Mouse (Mus musculus) central nervous system, embryonic 18 days (tissue): Measurements from ENCODE around the gene Sp7. TPM values are rescaled to one million over a fixed set of nuclear protein-coding genes. Genes with fewer than 3 reads are reported as not detected.

ENCODE experiments used
- polyA plus RNA-seq: library from polyadenylated mRNA; depleted of rRNA; stranded (reverse); fragments of >200 nt; gene quantifications from 2 replicates; pipeline ENCODE4 v1.2.3, GENCODE M21; 2012; rRNA removed

The Sp7 gene
- polyA plus RNA-seq, result 0.73 and 5.7 TPM in 2 replicates

GRCm38 (mm10) chr15:102366733-102367344 lies at the start of gene Sp7:
TSS of gene Sp7 (minus strand) at chr15:102367182.

GRCm38 (mm10) chr15:102405489-102406195 lies 38.7 kb upstream of the Sp7 start, which contains the start of gene Sp1:
TSS of gene Sp1 (plus strand) at chr15:102406143.

GRCm38 (mm10) chr15:102350138-102350941 lies 16.6 kb downstream of the Sp7 start, which contains the start of gene Aaas:
TSS of gene Aaas (minus strand) at chr15:102350771.

GRCm38 (mm10) chr15:102331610-102332015 lies 35.4 kb downstream of the Sp7 start, which contains the start of gene Myg1:
TSS of gene Myg1 (plus strand) at chr15:102331709.

GRCm38 (mm10) chr15:102326022-102326576 lies 40.9 kb downstream of the Sp7 start, which contains the start of gene Pfdn5:
TSS of gene Pfdn5 (plus strand) at chr15:102326116.

Other genes with a start within 250 kb of the Sp7 start
- gene Spryd3, start 230.9 kb downstream of the Sp7 start, polyA plus RNA-seq, result 109 and 115 TPM in 2 replicates
- 3.3 and 3.5 TPM in 2 replicates for gene Igfbp6, start 222.8 kb downstream of the Sp7 start, polyA plus RNA-seq
- gene Soat2, start 216.7 kb downstream of the Sp7 start, polyA plus RNA-seq, result 0.13 and 0.15 TPM in 2 replicates
- 75.6 and 75.9 TPM in 2 replicates for gene Zfp740, start 163.9 kb downstream of the Sp7 start, polyA plus RNA-seq
- gene Csad, start 162.5 kb downstream of the Sp7 start, polyA plus RNA-seq, result 34.7 and 35.6 TPM in 2 replicates
- 0.30 and 0.37 TPM in 2 replicates for gene Itgb7, start 135.2 kb downstream of the Sp7 start, polyA plus RNA-seq
- 9.8 and 11.0 TPM in 2 replicates for gene Rarg, start 109.7 kb downstream of the Sp7 start, polyA plus RNA-seq
- gene Gm9918, start 96.6 kb downstream of the Sp7 start, polyA plus RNA-seq, result 0.08 and 0.23 TPM in 2 replicates
- gene Mfsd5, start 87.7 kb downstream of the Sp7 start, polyA plus RNA-seq, result 41.0 and 41.5 TPM in 2 replicates
- 6.2 and 6.7 TPM in 2 replicates for gene Espl1, start 70.9 kb downstream of the Sp7 start, polyA plus RNA-seq
- 404 and 434 TPM in 2 replicates for gene Pfdn5, start 41.1 kb downstream of the Sp7 start, polyA plus RNA-seq
- gene Myg1, start 35.5 kb downstream of the Sp7 start, polyA plus RNA-seq, result 96.6 and 99.5 TPM in 2 replicates
- 30.4 and 32.7 TPM in 2 replicates for gene Aaas, start 16.4 kb downstream of the Sp7 start, polyA plus RNA-seq
- 12.9 and 13.1 TPM in 2 replicates for gene Sp1, start 39.0 kb upstream of the Sp7 start, polyA plus RNA-seq
- gene Amhr2, start 78.2 kb upstream of the Sp7 start, polyA plus RNA-seq, result 0.48 and 0.74 TPM in 2 replicates
- 73.2 and 80.8 TPM in 2 replicates for gene Prr13, start 91.8 kb upstream of the Sp7 start, polyA plus RNA-seq
- 447 and 470 TPM in 2 replicates for gene Pcbp2, start 103.4 kb upstream of the Sp7 start, polyA plus RNA-seq
- not detected in 2 replicates for gene Gm10337, start 136.5 kb upstream of the Sp7 start, polyA plus RNA-seq
- 89.1 and 91.0 TPM in 2 replicates for gene Map3k12, start 149.9 kb upstream of the Sp7 start, polyA plus RNA-seq
- gene Tarbp2, start 151.0 kb upstream of the Sp7 start, polyA plus RNA-seq, result 145 and 154 TPM in 2 replicates
- 6.7 and 6.8 TPM in 2 replicates for gene Npff, start 157.8 kb upstream of the Sp7 start, polyA plus RNA-seq